In genomic region chr2:11546091-11546490, GRCm38 (mm10) we compare ENCODE assay signal across 18 mouse cellular contexts. TPM values are rescaled to one million over a fixed set of nuclear protein-coding genes. Genes with fewer than 3 reads are reported as not detected.
DNase-seq lines count a peak whose midpoint lies in the region; ATAC-seq and TF ChIP-seq lines count a peak whose summit lies in the region.
"Had no signal": no experiment of that assay in that cellular context is flagged by ENCODE, and none has a peak within 500 bp of the region (broad histone marks: within the 10 kb centered on the region; RNA-seq: fewer than 3 reads in every experiment).

No protein-coding gene starts in this region.

- H3K9me3 ChIP-seq in E14TG2a.4 (ENCODE audit: low read length): peaks cover 10% of the 10 kb centered on the region
- no peaks in the 10 kb centered on the region for H3K9me3 ChIP-seq in kidney, embryonic 15.5 days (replicated peaks)
- no peaks in the 10 kb centered on the region for H3K9me3 ChIP-seq in heart, embryonic 11.5 days (replicated peaks; ENCODE audit: control insufficient read depth, low read length)
- H3K9me3 ChIP-seq in midbrain, embryonic 13.5 days: no peaks in the 10 kb centered on the region
- H3K9me3 ChIP-seq: forebrain, embryonic 13.5 days; heart, embryonic 15.5 days; hindbrain, embryonic 15.5 days; midbrain, embryonic 12.5 days had no signal

- no peak overlapping the region for H3K4me2 ChIP-seq in kidney, embryonic 15.5 days
- no peak overlapping the region for H3K4me2 ChIP-seq in heart, embryonic 11.5 days
- no peak overlapping the region for H3K4me2 ChIP-seq in midbrain, embryonic 13.5 days (replicated peaks)
- H3K4me2 ChIP-seq: forebrain, embryonic 13.5 days; heart, embryonic 15.5 days; hindbrain, embryonic 15.5 days; midbrain, embryonic 12.5 days had no signal

- WGBS in bone marrow, adult 2 months: 71% methylated on average over 8 of the region's 8 CpGs
- 59% methylated on average over 8 of the region's 8 CpGs for WGBS in kidney, embryonic 15.5 days
- 62% methylated on average over 8 of the region's 8 CpGs for WGBS in heart, embryonic 11.5 days (ENCODE audit: insufficient replicate concordance)
- WGBS in midbrain, embryonic 13.5 days: 90% methylated on average over 8 of the region's 8 CpGs

- peak overlapping the region; percentile 0; the same call in 1 of the 2 replicates for H3K27ac ChIP-seq in bone marrow, adult 2 months (ENCODE audit: control insufficient read depth, insufficient read depth, low read depth, low read length, poor library complexity)
- no peak overlapping the region for H3K27ac ChIP-seq in kidney, embryonic 15.5 days
- no peak overlapping the region for H3K27ac ChIP-seq in heart, embryonic 11.5 days (ENCODE audit: low read depth, low read length)
- no peak overlapping the region for H3K27ac ChIP-seq in midbrain, embryonic 13.5 days
- H3K27ac ChIP-seq: forebrain, embryonic 13.5 days; heart, embryonic 15.5 days; hindbrain, embryonic 15.5 days; layer of hippocampus, adult 2 months; midbrain, embryonic 12.5 days had no signal

- ATAC-seq in kidney, embryonic 15.5 days (replicated peaks; ENCODE audit: low FRiP score): peak; percentile 43
- no peak for ATAC-seq in heart, embryonic 11.5 days (replicated peaks; ENCODE audit: insufficient number of reproducible peaks, low FRiP score, low TSS enrichment)
- ATAC-seq in midbrain, embryonic 13.5 days: no peak
- ATAC-seq: forebrain, embryonic 13.5 days had no signal

- H3K4me3 ChIP-seq in E14TG2a.4 (replicated peaks; ENCODE audit: low read length): peak overlapping the region; percentile 35
- no peak overlapping the region for H3K4me3 ChIP-seq in bone marrow, adult 2 months (replicated peaks; ENCODE audit: control insufficient read depth, low read depth, low read length)
- H3K4me3 ChIP-seq in kidney, embryonic 15.5 days (replicated peaks): no peak overlapping the region
- H3K4me3 ChIP-seq in heart, embryonic 11.5 days (ENCODE audit: low read depth, low read length): no peak overlapping the region
- H3K4me3 ChIP-seq in midbrain, embryonic 13.5 days (replicated peaks): no peak overlapping the region
- H3K4me3 ChIP-seq: forebrain, embryonic 13.5 days; heart, embryonic 15.5 days; hindbrain, embryonic 15.5 days; layer of hippocampus, adult 2 months; midbrain, embryonic 12.5 days had no signal

- H3K36me3 ChIP-seq in E14TG2a.4 (ENCODE audit: insufficient read depth, low read length): no peaks in the 10 kb centered on the region
- H3K36me3 ChIP-seq in kidney, embryonic 15.5 days: no peaks in the 10 kb centered on the region
- no peaks in the 10 kb centered on the region for H3K36me3 ChIP-seq in heart, embryonic 11.5 days (ENCODE audit: control insufficient read depth, insufficient read depth, low read length)
- H3K36me3 ChIP-seq in midbrain, embryonic 13.5 days: no peaks in the 10 kb centered on the region
- H3K36me3 ChIP-seq: heart, embryonic 15.5 days; hindbrain, embryonic 15.5 days; midbrain, embryonic 12.5 days had no signal

- peaks cover 17% of the 10 kb centered on the region for H3K27me3 ChIP-seq in E14TG2a.4 (ENCODE audit: insufficient read depth, low read length)
- H3K27me3 ChIP-seq in kidney, embryonic 15.5 days: no peaks in the 10 kb centered on the region
- no peaks in the 10 kb centered on the region for H3K27me3 ChIP-seq in heart, embryonic 11.5 days (ENCODE audit: control insufficient read depth, insufficient read depth, low read length)
- peaks cover 5% of the 10 kb centered on the region; the same call in 1 of the 2 replicates for H3K27me3 ChIP-seq in midbrain, embryonic 13.5 days
- H3K27me3 ChIP-seq: CH12.LX; heart, embryonic 15.5 days had no signal

- no peak for TF ChIP-seq POLR2A in bone marrow, adult 2 months (IDR thresholded peaks at IDR 0.05; ENCODE audit: borderline replicate concordance, control insufficient read depth, low read depth, low read length)

- peak; percentile 77 to 79 for DNase-seq in kidney, postnatal 36 days
- no peak for DNase-seq in embryo, embryonic 10 days (ENCODE audit: low spot score)
- DNase-seq: adrenal gland, adult 2 months; B cell, adult 2 months; cerebellum, adult 18-20 months; cerebellum, postnatal 25 days; heart, postnatal 36 days had no signal

- H3K9ac ChIP-seq in kidney, embryonic 15.5 days: no peak overlapping the region
- H3K9ac ChIP-seq in heart, embryonic 11.5 days (ENCODE audit: low read depth, low read length): no peak overlapping the region
- no peak overlapping the region for H3K9ac ChIP-seq in midbrain, embryonic 13.5 days (replicated peaks)
- H3K9ac ChIP-seq: forebrain, embryonic 13.5 days; heart, embryonic 15.5 days; hindbrain, embryonic 15.5 days; midbrain, embryonic 12.5 days had no signal

- TF ChIP-seq CTCF in E14TG2a.4 (conservative IDR thresholded peaks at IDR 0.05; ENCODE audit: low read length): no peak
- TF ChIP-seq CTCF in bone marrow, adult 2 months (IDR thresholded peaks at IDR 0.05; ENCODE audit: control insufficient read depth, insufficient read depth, low read length): no peak

- peaks cover 42% of the 10 kb centered on the region for H3K4me1 ChIP-seq in E14TG2a.4 (replicated peaks; ENCODE audit: low read depth, low read length)
- peaks cover 17% of the 10 kb centered on the region for H3K4me1 ChIP-seq in bone marrow, adult 2 months (ENCODE audit: control insufficient read depth, insufficient read depth, low read length)
- H3K4me1 ChIP-seq in kidney, embryonic 15.5 days: no peaks in the 10 kb centered on the region
- H3K4me1 ChIP-seq in heart, embryonic 11.5 days (ENCODE audit: control insufficient read depth, insufficient read depth, low read length): peaks cover 8% of the 10 kb centered on the region; the same call in 1 of the 2 replicates
- H3K4me1 ChIP-seq in midbrain, embryonic 13.5 days (replicated peaks): no peaks in the 10 kb centered on the region
- H3K4me1 ChIP-seq: forebrain, embryonic 13.5 days; heart, embryonic 15.5 days; hindbrain, embryonic 15.5 days; midbrain, embryonic 12.5 days had no signal

RNA-seq across cellular contexts. Expression of gene Pfkfb3, which starts 7.8 kb away (rescaled TPM):
- polyA plus RNA-seq in bone marrow, adult 2 months (2011; ENCODE audit: insufficient read depth, insufficient read length, low replicate concordance, missing spikeins): 9.1 and 24.3 TPM in 2 replicates
- 13.2 and 13.9 TPM in 2 replicates for polyA plus RNA-seq in kidney, embryonic 15.5 days (2015; fragmentation: Nextera tagmentation; extraction: Ambion mirVana)
- polyA plus RNA-seq in heart, embryonic 11.5 days (2014; fragmentation: Nextera tagmentation; extraction: Ambion mirVana): 13.8 and 17.0 TPM in 2 replicates
- polyA plus RNA-seq in midbrain, embryonic 13.5 days (2015; fragmentation: Nextera tagmentation; extraction: Ambion mirVana): 23.4 and 24.8 TPM in 2 replicates

RNA-seq across cellular contexts. Expression of gene Rbm17, which starts 57.9 kb away (rescaled TPM):
- 167 and 240 TPM in 2 replicates for polyA plus RNA-seq in bone marrow, adult 2 months (2011; ENCODE audit: insufficient read depth, insufficient read length, low replicate concordance, missing spikeins)
- polyA plus RNA-seq in kidney, embryonic 15.5 days (2015; fragmentation: Nextera tagmentation; extraction: Ambion mirVana): 148 and 154 TPM in 2 replicates
- 106 and 109 TPM in 2 replicates for polyA plus RNA-seq in heart, embryonic 11.5 days (2014; fragmentation: Nextera tagmentation; extraction: Ambion mirVana)
- 140 and 146 TPM in 2 replicates for polyA plus RNA-seq in midbrain, embryonic 13.5 days (2015; fragmentation: Nextera tagmentation; extraction: Ambion mirVana)
